Mouse (Mus musculus) limb, embryonic 15.5 days (tissue): ENCODE data around the gene Bhlhe23. TPM values are rescaled to one million over a fixed set of nuclear protein-coding genes. Genes with fewer than 3 reads are reported as not detected.

Source experiments
- ATAC-seq: fragments of 200-750 bp; cut with Nextera tagmentation; 2 replicates; pipeline ENCODE4 v1.8.0; 2017; ENCODE audit warnings: low read depth, moderate TSS enrichment; ENCODE audit not compliant: insufficient number of reproducible peaks, low FRiP score, low TSS enrichment
- H3K27ac ChIP-seq: fragments of 300-500 bp; sonication (generic); 2 replicates; pipeline ENCODE4 v1.5.1; 2015; ENCODE audit warnings: moderate library complexity, mild to moderate bottlenecking, inconsistent platforms
- H3K27me3 ChIP-seq: fragments of 300-500 bp; sonication (generic); 2 replicates; pipeline ENCODE4 v1.6.1; 2015; ENCODE audit warnings: inconsistent platforms
- H3K36me3 ChIP-seq: fragments of 300-500 bp; sonication (generic); 2 replicates; pipeline ENCODE4 v1.6.1; 2015; ENCODE audit warnings: inconsistent platforms
- H3K4me1 ChIP-seq: fragments of 300-500 bp; sonication (generic); 2 replicates; pipeline ENCODE4 v1.6.1; 2015; ENCODE audit warnings: inconsistent platforms
- H3K4me2 ChIP-seq: fragments of 300-500 bp; sonication (generic); 2 replicates; pipeline ENCODE4 v1.6.1; 2015; ENCODE audit warnings: mild to moderate bottlenecking, inconsistent platforms
- H3K4me3 ChIP-seq: fragments of 300-500 bp; sonication (generic); 2 replicates; pipeline ENCODE4 v1.5.1; 2015; ENCODE audit warnings: mild to moderate bottlenecking, inconsistent platforms
- H3K9ac ChIP-seq: fragments of 300-500 bp; sonication (generic); 2 replicates; pipeline ENCODE4 v1.6.1; 2015; ENCODE audit warnings: inconsistent platforms
- H3K9me3 ChIP-seq: fragments of 300-500 bp; sonication (generic); 2 replicates; pipeline ENCODE4 v1.6.1; 2016; ENCODE audit warnings: inconsistent platforms
- WGBS: fragments of 180-500 bp; shearing (Covaris S2); methylation state at CpG from one replicate; pipeline ENCODE4 v1.1.7; 2015; 5-methylcytosine and 5-hydroxymethylcytosine counted together
- polyA plus RNA-seq: library from polyadenylated mRNA; unstranded; fragments of >200 nt; fragmentation: Nextera tagmentation; extraction: Ambion mirVana; gene quantifications from 2 replicates; pipeline ENCODE4 v1.2.1, GENCODE M21; 2015

Gene Bhlhe23
- polyA plus RNA-seq, 1 experiment from 2014 or later, result not detected

DNA sequence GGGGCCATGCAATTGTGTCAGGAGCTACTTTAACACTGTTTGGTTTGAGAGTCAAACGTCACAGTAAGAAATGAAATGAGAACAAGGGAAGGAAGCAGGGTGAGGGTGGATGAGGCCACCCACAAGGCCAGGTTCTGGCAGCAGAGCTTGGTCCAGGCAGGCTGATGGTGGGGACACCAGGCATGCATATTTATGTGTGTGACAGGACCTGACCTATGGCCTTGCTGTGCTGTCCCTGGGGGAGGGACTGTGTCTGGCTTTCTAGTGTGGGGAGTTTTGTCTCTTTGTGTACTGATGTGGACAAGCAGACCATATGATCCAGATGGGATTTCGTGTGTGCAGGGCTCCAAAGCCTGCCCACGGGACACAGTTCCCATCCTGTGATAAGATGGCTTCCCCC, 18.9 kb upstream of the Bhlhe23 start:
- H3K9ac ChIP-seq, result no peak overlapping the region
- no peaks in the 10 kb centered on the region for H3K4me1 ChIP-seq
- H3K36me3 ChIP-seq, result no peaks in the 10 kb centered on the region
- H3K27ac ChIP-seq, result no peak overlapping the region
- H3K27me3 ChIP-seq, result peaks cover 16% of the 10 kb centered on the region; the same call in 1 of the 2 replicates
- WGBS, result 48% methylated on average over 3 of the region's 3 CpGs
- no peaks in the 10 kb centered on the region for H3K9me3 ChIP-seq
- H3K4me2 ChIP-seq, result no peak overlapping the region
- no peak overlapping the region for H3K4me3 ChIP-seq
- ATAC-seq, result no peak

DNA sequence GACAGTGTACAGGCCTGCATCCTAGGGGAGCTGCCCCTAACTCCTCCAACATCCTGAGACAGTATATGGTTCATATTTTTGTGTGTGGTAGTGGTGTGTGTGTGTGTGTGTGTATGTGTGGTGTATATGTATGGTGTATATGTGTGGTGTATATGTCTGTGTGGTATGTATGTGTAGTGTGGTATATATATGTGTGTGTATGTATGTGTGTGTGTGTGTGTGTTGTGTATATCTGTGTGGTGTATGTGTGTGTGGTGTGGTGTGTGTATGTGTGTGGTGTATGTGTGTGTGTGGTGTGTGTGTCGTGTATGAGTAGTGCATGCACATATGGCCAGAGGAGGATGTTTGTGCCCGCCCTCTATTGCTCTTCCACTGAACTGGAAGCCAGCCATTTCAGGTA, 17.7 kb upstream of the Bhlhe23 start:
- ATAC-seq, result no peak
- Histone ChIP-seq H3K9ac (no peak overlapping the region), H3K4me1 (no peaks in the 10 kb centered on the region), H3K4me3 (no peak overlapping the region), H3K27me3 (peaks cover 27% of the 10 kb centered on the region), H3K27ac (no peak overlapping the region), H3K4me2 (no peak overlapping the region), H3K36me3 (no peaks in the 10 kb centered on the region), H3K9me3 (no peaks in the 10 kb centered on the region)
- 81% methylated on average over 2 of the region's 2 CpGs for WGBS

DNA sequence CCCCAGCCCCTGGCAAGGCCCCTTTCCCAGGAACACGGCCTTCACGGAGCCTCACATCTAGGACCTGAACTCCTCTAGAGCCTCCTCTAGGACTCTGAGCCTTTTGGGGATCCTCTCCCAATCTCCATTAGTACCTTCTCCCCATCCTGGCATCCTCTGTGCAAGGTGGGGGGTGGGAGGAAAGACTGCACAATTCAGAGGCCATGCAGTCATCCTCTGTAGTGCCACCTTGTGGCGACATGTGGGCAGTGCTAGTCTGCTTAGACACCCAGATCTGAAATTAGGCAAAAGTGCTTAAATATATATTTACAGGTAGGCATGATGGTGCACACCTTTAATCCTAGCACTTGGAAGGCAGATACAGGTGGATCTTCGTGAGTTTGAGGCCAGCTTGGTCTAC, 15.0 kb upstream of the Bhlhe23 start:
- no peaks in the 10 kb centered on the region for H3K9me3 ChIP-seq
- ATAC-seq, result no peak
- H3K4me3 ChIP-seq, result no peak overlapping the region
- H3K27me3 ChIP-seq, result peaks cover 51% of the 10 kb centered on the region
- H3K4me2 ChIP-seq, result no peak overlapping the region
- H3K4me1 ChIP-seq, result no peaks in the 10 kb centered on the region
- H3K27ac ChIP-seq, result no peak overlapping the region
- H3K9ac ChIP-seq, result no peak overlapping the region
- no peaks in the 10 kb centered on the region for H3K36me3 ChIP-seq
- WGBS, result 48% methylated on average over 4 of the region's 4 CpGs

DNA sequence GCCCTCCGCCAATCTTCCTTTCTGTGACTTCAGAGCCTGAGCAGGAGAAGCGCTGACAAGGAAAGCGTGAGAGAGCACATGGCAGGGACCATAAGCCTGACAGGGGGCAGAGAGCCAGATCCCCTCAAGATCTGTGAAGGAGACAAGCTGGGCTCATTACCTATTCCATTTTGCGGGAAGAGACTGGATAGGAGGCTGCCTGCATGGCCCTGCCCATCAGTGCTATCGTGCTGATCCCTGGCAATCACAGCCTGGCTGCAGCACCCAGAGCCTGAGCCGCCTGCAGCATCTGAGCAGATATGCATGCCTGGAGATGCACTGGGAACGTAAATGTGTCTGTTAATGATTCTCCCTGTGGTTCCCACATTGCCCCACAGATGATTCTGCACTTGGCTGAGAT, 12.1 kb upstream of the Bhlhe23 start:
- Histone ChIP-seq H3K4me1 (no peaks in the 10 kb centered on the region), H3K27me3 (peaks cover 56% of the 10 kb centered on the region), H3K27ac (no peak overlapping the region), H3K4me2 (no peak overlapping the region), H3K9ac (no peak overlapping the region), H3K4me3 (no peak overlapping the region), H3K36me3 (no peaks in the 10 kb centered on the region), H3K9me3 (no peaks in the 10 kb centered on the region)
- 10% methylated on average over 7 of the region's 7 CpGs for WGBS
- ATAC-seq, result no peak

DNA sequence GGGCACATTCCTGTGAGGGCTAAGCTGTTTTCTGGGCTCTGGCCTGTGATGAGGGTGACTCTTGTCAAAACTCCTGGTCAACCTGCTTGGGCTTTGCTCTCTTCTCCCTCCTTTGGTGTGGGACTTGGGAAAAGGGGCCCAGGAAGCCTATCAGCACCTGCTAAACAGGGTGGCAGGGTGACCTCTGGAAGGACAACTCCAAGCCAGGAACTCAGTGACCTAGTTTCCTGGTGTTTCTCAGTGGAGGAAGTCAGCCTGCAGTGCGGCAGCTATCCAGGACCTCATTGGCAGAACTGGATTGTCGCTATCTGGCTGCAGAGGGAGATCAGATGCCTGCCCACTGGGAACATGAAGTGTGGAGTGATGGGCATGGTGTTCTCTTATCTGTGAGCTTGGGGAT, 11.7 kb upstream of the Bhlhe23 start:
- ATAC-seq, result no peak
- no peak overlapping the region for H3K27ac ChIP-seq
- H3K4me2 ChIP-seq, result no peak overlapping the region
- H3K27me3 ChIP-seq, result peaks cover 57% of the 10 kb centered on the region
- no peak overlapping the region for H3K9ac ChIP-seq
- H3K4me1 ChIP-seq, result no peaks in the 10 kb centered on the region
- 19% methylated on average over 2 of the region's 2 CpGs for WGBS
- H3K9me3 ChIP-seq, result no peaks in the 10 kb centered on the region
- no peak overlapping the region for H3K4me3 ChIP-seq
- no peaks in the 10 kb centered on the region for H3K36me3 ChIP-seq

DNA sequence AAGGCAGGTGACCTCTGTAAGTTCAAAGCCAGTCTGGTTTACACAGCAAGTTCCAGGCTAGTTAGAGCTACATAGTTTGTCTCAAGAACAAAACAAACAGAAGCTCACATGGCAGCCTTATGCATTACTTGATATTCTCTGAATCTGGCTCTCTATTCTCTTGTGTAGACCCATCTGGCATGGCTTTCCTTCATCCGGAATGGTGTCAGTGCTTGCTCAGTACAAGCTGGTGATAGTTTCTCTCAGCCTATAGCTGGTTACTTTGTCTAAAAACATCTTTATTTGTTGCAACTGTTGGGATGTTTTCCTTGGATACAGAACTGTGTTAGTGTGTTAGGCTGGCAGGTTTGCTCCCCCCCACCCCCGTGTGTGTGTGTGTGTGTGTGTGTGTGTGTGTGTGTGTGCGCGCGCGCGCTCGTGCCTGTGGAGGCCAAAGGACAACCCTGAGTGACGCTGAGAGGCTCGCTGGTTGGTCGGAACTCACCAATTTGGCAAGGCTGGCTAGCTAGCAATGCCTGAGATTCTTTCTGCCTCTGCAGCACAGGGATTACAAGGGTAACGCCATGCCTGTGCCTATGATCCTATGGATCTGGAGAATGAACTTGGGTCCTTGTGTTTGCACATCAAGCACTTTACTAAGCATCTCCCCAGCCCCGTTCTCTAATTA, 11.0 kb upstream of the Bhlhe23 start:
- Histone ChIP-seq H3K4me1 (no peaks in the 10 kb centered on the region), H3K4me3 (no peak overlapping the region), H3K36me3 (no peaks in the 10 kb centered on the region), H3K9me3 (no peaks in the 10 kb centered on the region), H3K9ac (no peak overlapping the region), H3K27me3 (peaks cover 54% of the 10 kb centered on the region), H3K27ac (no peak overlapping the region), H3K4me2 (no peak overlapping the region)
- no peak for ATAC-seq
- 74% methylated on average over 13 of the region's 13 CpGs for WGBS

DNA sequence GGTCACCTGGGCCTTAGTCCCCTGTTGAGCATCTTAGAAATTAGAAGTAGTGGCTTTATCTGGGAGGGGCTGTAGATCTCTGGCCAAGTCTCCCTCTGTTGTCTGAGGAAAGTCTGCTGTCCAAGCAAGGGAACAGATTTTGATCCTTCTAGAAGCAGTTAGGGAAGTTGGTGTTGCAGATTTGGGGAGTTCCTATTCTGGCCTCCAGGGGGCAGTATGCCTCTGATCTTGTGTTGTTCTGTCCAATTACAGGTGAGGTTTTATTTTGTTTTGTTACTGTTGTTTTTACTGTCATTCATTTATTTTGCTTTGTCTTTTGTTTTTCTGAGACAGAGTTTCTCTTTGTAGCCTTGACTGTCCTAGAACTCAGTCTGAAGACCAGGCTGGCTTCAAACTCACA, 10.0 kb upstream of the Bhlhe23 start:
- ATAC-seq, result no peak
- H3K27me3 ChIP-seq, result peaks cover 53% of the 10 kb centered on the region
- H3K9me3 ChIP-seq, result no peaks in the 10 kb centered on the region
- H3K4me3 ChIP-seq, result no peak overlapping the region
- H3K4me1 ChIP-seq, result no peaks in the 10 kb centered on the region
- no peaks in the 10 kb centered on the region for H3K36me3 ChIP-seq
- no peak overlapping the region for H3K9ac ChIP-seq
- H3K4me2 ChIP-seq, result no peak overlapping the region
- H3K27ac ChIP-seq, result no peak overlapping the region

DNA sequence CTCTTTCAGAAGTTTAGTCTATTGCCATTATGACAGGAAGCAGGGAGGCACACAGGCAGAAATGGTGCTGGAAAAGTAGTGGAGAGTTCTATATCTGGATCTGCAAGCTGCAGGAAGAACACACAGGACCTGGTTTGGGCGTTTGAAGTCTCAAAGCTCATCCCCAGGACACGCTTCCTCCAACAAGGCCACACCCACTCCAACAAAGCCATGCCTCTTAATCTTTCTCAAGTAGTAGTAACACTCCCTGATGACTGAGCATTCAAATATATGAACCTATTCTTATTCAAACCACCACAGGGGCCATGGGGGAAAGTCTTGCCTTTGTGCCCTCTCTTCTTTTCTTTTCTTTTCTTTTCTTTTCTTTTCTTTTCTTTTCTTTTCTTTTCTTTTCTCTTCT, 3.6 kb upstream of the Bhlhe23 start:
- Histone ChIP-seq H3K4me1 (peaks cover 10% of the 10 kb centered on the region), H3K27me3 (peaks cover 66% of the 10 kb centered on the region), H3K27ac (no peak overlapping the region), H3K9ac (no peak overlapping the region), H3K36me3 (no peaks in the 10 kb centered on the region), H3K9me3 (no peaks in the 10 kb centered on the region), H3K4me2 (no peak overlapping the region), H3K4me3 (no peak overlapping the region)
- WGBS, result 11% methylated on average over 2 of the region's 2 CpGs
- no peak for ATAC-seq

DNA sequence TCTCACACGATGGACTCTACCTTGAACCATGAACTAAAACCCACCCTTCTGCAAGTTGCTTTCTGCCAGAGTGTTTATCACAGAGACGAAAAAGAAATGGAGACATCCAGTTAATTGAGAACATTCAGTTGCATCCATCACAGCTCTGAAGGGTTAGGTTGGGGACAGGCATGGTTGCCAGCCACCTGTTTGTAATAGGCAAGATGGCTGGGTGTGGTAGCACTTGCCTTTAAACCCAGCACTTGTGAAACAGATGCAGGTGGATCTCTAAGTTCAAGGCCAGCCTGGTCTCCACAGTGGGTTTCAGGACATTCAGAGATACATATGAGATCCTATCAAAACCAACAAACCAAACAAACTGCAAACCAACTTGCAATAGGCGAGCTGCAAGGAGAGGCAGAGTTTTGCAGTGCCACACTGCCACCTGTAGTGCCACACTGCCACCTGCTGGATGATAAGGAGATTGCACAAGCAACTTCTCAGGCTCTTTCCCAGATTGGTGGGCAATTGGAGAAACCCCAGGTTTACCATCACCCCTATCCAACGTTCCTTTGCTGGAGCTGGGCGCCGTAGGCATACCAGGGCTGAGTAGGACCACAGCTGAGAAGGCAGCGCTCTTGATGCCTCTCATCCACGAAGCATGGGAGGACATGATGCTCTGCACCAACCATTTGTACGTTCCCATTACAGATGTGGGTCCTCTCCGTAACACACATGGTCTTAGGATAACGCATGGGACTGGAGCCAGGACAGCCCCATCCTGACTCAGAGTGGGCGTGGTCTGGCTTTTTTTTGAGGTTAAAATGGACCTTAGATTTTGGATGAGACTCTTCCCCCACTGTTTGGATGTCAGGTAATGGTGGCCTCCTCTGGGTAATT, 2.8 kb upstream of the Bhlhe23 start:
- H3K9me3 ChIP-seq, result no peaks in the 10 kb centered on the region
- H3K4me1 ChIP-seq, result peaks cover 10% of the 10 kb centered on the region
- WGBS, result 21% methylated on average over 12 of the region's 12 CpGs
- H3K4me2 ChIP-seq, result no peak overlapping the region
- peaks cover 72% of the 10 kb centered on the region for H3K27me3 ChIP-seq
- no peak overlapping the region for H3K4me3 ChIP-seq
- ATAC-seq, result no peak
- no peaks in the 10 kb centered on the region for H3K36me3 ChIP-seq
- no peak overlapping the region for H3K27ac ChIP-seq
- H3K9ac ChIP-seq, result no peak overlapping the region

DNA sequence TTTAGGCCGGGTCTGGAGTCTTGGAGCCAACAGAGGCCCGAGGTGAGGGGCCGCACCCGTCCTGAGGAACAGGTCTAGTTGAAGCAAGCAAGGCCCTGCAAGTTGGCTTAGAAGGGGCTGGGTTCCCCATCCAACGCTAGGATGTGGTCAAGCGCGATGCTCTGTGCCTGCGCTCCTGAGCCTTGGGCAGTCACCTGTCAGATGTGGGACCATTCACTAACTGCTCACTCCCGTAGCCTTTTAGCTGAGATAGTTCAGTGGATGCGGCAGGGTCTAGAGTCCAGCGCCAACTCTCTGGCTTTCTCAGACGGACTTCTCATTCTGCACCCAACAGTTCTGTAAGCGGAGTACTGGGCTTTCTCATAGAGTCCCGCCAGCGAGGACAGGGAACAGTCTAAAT, 1.1 kb downstream of the Bhlhe23 start:
- no peaks in the 10 kb centered on the region for H3K36me3 ChIP-seq
- H3K27ac ChIP-seq, result no peak overlapping the region
- ATAC-seq, result no peak
- no peak overlapping the region for H3K4me2 ChIP-seq
- 4% methylated on average over 15 of the region's 15 CpGs for WGBS
- peaks cover 10% of the 10 kb centered on the region for H3K4me1 ChIP-seq
- H3K4me3 ChIP-seq, result no peak overlapping the region
- no peak overlapping the region for H3K9ac ChIP-seq
- no peaks in the 10 kb centered on the region for H3K9me3 ChIP-seq
- peaks cover 88% of the 10 kb centered on the region for H3K27me3 ChIP-seq

DNA sequence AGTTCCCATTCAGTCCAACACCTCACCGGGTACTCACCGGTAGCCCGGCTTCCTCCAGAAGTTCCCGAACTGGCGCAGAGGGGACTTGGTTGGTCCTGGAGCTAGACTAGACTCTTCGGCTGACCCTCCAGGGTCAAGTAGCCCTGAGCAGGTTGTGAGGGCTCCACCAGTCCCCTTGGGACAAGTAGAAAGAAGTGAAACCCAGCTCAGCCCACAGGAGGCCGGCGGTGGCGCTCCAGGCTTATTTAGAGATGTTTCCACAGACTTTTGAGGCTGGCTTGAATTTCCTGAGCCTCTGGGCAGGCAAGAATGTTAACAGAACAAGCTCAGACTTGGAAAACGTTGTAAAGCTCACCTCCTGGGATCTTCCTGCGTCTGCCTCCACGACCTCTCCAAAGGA, 1.5 kb downstream of the Bhlhe23 start:
- Histone ChIP-seq H3K9me3 (no peaks in the 10 kb centered on the region), H3K4me1 (peaks cover 10% of the 10 kb centered on the region), H3K4me2 (no peak overlapping the region), H3K9ac (no peak overlapping the region), H3K27me3 (peaks cover 91% of the 10 kb centered on the region), H3K27ac (no peak overlapping the region), H3K4me3 (no peak overlapping the region), H3K36me3 (no peaks in the 10 kb centered on the region)
- ATAC-seq, result no peak
- 6% methylated on average over 12 of the region's 12 CpGs for WGBS

DNA sequence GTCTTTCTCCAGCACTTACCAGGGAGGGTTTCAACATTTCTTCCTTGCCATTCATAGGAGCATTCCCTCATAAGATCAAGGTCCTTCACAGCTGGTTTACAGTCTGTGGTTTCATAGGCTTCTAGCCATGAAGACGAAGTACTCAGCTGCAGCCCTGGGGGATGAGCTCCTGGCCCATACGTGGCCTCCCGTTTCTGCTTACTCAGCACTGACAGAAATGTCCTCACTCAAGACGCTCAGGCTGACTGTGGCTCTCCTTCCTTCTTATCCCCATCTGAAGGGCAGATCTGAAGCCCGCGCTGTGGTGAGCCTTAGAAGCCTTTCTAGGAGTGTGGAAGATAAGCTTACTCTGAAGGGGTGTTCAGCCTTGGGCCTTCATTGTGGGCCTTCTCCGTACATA, 11.0 kb downstream of the Bhlhe23 start:
- Histone ChIP-seq H3K9me3 (no peaks in the 10 kb centered on the region), H3K27me3 (peaks cover 18% of the 10 kb centered on the region), H3K4me1 (no peaks in the 10 kb centered on the region), H3K9ac (no peak overlapping the region), H3K27ac (no peak overlapping the region), H3K4me3 (no peak overlapping the region), H3K36me3 (no peaks in the 10 kb centered on the region), H3K4me2 (no peak overlapping the region)
- no peak for ATAC-seq
- WGBS, result 70% methylated on average over 7 of the region's 7 CpGs
